Mouse (Mus musculus): ENCODE data around the gene Slc22a7. TPM values are rescaled to one million over a fixed set of nuclear protein-coding genes. Genes with fewer than 3 reads are reported as not detected.

The Slc22a7 gene
- polyA plus RNA-seq, 1 experiment from 2014 or later: not detected

DNA sequence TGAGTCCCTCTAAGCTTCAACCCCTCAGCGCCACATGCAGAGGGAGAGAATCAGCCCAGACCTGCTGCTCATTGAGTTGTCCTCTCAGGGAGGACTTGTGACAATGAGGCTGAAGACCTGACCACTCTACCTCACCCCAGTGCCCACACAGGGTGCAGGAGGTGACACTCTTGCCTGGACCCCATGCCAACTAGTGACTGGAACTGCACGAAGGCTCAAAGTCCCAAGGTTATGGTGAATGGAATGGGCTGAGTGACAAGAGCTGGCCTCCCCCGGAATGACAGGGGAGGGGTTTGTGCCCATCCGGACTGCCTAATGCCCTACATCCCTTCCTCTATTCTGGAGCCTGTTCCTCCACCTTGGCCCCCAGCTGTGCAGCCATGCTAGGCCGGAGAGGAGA, 14.4 kb upstream of the Slc22a7 start:
- WGBS: 32% methylated on average over 5 of the region's 5 CpGs
- H3K9me3 ChIP-seq (ENCODE audit: control insufficient read depth, low read length): no peaks in the 10 kb centered on the region
- H3K27me3 ChIP-seq (ENCODE audit: control insufficient read depth, insufficient read depth, low read length): no peaks in the 10 kb centered on the region
- H3K4me3 ChIP-seq (ENCODE audit: low read depth, low read length): no peak overlapping the region
- no peaks in the 10 kb centered on the region for H3K36me3 ChIP-seq (ENCODE audit: control insufficient read depth, insufficient read depth, low read length)
- no peak overlapping the region for H3K27ac ChIP-seq (ENCODE audit: low read depth, low read length)
- no peak overlapping the region for H3K4me2 ChIP-seq (ENCODE audit: low read depth, low read length)
- H3K9ac ChIP-seq (replicated peaks; ENCODE audit: low read depth, low read length): no peak overlapping the region
- no peak for ATAC-seq (ENCODE audit: low read depth)
- peaks cover 31% of the 10 kb centered on the region for H3K4me1 ChIP-seq (ENCODE audit: control insufficient read depth, insufficient read depth, low read length)

GRCm38 (mm10) chr17:46446264-46446663, 8.0 kb upstream of the Slc22a7 start:
- Histone ChIP-seq H3K36me3 (ENCODE audit: control insufficient read depth, insufficient read depth, low read length) (peaks cover 5% of the 10 kb centered on the region; the same call in 1 of the 2 replicates), H3K9ac (replicated peaks; ENCODE audit: low read depth, low read length) (no peak overlapping the region), H3K27me3 (ENCODE audit: control insufficient read depth, insufficient read depth, low read length) (peaks cover 13% of the 10 kb centered on the region), H3K27ac (ENCODE audit: low read depth, low read length) (no peak overlapping the region), H3K4me1 (ENCODE audit: control insufficient read depth, insufficient read depth, low read length) (no peaks in the 10 kb centered on the region), H3K4me3 (ENCODE audit: low read depth, low read length) (no peak overlapping the region), H3K9me3 (ENCODE audit: control insufficient read depth, low read length) (no peaks in the 10 kb centered on the region), H3K4me2 (ENCODE audit: low read depth, low read length) (no peak overlapping the region)
- no peak for ATAC-seq (ENCODE audit: low read depth)
- 93% methylated on average over 16 of the region's 16 CpGs for WGBS

- no peak overlapping the region for H3K27ac ChIP-seq (ENCODE audit: low read depth, low read length)
- 5% methylated on average over 49 of the region's 50 CpGs for WGBS
- peaks cover 13% of the 10 kb centered on the region for H3K27me3 ChIP-seq (ENCODE audit: control insufficient read depth, insufficient read depth, low read length)
- no peak for ATAC-seq (ENCODE audit: low read depth)
- peaks cover 5% of the 10 kb centered on the region; the same call in 1 of the 2 replicates for H3K36me3 ChIP-seq (ENCODE audit: control insufficient read depth, insufficient read depth, low read length)
- no peak overlapping the region for H3K9ac ChIP-seq (replicated peaks; ENCODE audit: low read depth, low read length)
- H3K4me3 ChIP-seq (ENCODE audit: low read depth, low read length): no peak overlapping the region
- H3K4me1 ChIP-seq (ENCODE audit: control insufficient read depth, insufficient read depth, low read length): no peaks in the 10 kb centered on the region
- H3K9me3 ChIP-seq (ENCODE audit: control insufficient read depth, low read length): no peaks in the 10 kb centered on the region
- H3K4me2 ChIP-seq (ENCODE audit: low read depth, low read length): 0 out of 2 replicates have a peak overlapping the region, but pooled peaks have one; percentile 11
Observed at GRCm38 (mm10) chr17:46444839-46445579, 6.8 kb upstream of the Slc22a7 start.

- Histone ChIP-seq H3K4me2 (ENCODE audit: low read depth, low read length) (no peak overlapping the region), H3K36me3 (ENCODE audit: control insufficient read depth, insufficient read depth, low read length) (no peaks in the 10 kb centered on the region), H3K4me3 (ENCODE audit: low read depth, low read length) (no peak overlapping the region), H3K9me3 (ENCODE audit: control insufficient read depth, low read length) (no peaks in the 10 kb centered on the region), H3K27ac (ENCODE audit: low read depth, low read length) (no peak overlapping the region), H3K4me1 (ENCODE audit: control insufficient read depth, insufficient read depth, low read length) (no peaks in the 10 kb centered on the region), H3K27me3 (ENCODE audit: control insufficient read depth, insufficient read depth, low read length) (0 out of 2 replicates have a peak, but pooled peaks cover 4% of the 10 kb centered on the region), H3K9ac (replicated peaks; ENCODE audit: low read depth, low read length) (no peak overlapping the region)
- no peak for ATAC-seq (ENCODE audit: low read depth)
- 92% methylated on average over 10 of the region's 10 CpGs for WGBS
Observed at GRCm38 (mm10) chr17:46439176-46439575, 919 bp upstream of the Slc22a7 start.

DNA sequence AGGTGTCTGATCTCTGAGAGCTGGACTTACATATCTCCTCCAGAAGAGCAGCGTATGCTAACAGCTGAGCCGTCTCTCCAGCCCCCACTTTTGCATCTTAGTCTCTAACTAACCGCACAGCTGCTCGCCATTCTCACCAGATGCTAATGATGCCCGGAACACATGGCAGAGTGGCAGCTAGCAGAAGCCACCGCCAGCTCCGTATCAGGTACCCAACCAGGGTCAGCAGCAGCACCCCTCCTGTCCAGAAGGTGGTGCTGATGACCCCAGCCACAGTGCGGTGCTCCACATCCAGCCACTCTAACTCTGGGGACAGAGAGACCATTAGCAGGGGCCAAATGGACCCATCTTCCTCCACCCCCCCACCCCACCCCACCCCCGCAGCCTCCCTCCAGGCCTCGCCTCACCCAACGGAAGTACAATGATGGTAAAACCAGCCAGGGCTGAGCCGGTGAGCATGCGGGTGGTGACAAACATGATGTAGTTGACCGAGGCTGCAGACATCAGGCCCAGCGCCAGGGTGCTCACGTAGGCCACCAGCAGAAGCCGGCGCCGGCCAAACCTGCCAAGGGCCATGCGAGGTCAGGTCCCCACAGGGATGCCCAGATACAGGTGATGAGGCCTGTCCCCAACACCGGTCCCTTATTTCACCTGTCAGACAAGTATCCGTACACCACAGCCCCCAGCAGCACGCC, 1.4 kb downstream of the Slc22a7 start:
- no peak overlapping the region for H3K4me2 ChIP-seq (ENCODE audit: low read depth, low read length)
- 26% methylated on average over 23 of the region's 23 CpGs for WGBS
- no peak overlapping the region for H3K9ac ChIP-seq (replicated peaks; ENCODE audit: low read depth, low read length)
- H3K4me1 ChIP-seq (ENCODE audit: control insufficient read depth, insufficient read depth, low read length): no peaks in the 10 kb centered on the region
- ATAC-seq (ENCODE audit: low read depth): peak; percentile 69
- H3K4me3 ChIP-seq (ENCODE audit: low read depth, low read length): no peak overlapping the region
- no peaks in the 10 kb centered on the region for H3K27me3 ChIP-seq (ENCODE audit: control insufficient read depth, insufficient read depth, low read length)
- H3K27ac ChIP-seq (ENCODE audit: low read depth, low read length): no peak overlapping the region
- no peaks in the 10 kb centered on the region for H3K9me3 ChIP-seq (ENCODE audit: control insufficient read depth, low read length)
- H3K36me3 ChIP-seq (ENCODE audit: control insufficient read depth, insufficient read depth, low read length): no peaks in the 10 kb centered on the region

DNA sequence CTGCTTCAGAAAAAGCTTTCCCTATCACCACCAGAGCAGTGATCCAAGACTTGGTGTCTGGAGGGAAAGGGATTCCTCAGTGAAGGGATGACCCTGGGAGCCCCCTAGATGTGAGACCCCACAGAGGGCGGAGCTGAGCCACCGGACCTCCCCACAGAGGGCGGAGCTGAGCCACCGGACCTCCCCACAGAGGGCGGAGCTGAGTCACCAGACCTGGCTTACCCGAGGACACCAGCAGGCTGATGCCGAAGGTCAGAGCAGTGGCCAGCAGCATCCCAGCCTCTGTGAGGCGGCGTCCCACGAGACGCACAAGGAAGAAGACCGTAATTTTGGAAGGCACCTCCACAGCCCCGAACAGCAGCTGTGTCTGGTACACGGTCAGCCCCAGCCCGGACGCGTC, 4.6 kb downstream of the Slc22a7 start:
- Histone ChIP-seq H3K27ac (ENCODE audit: low read depth, low read length) (no peak overlapping the region), H3K9ac (replicated peaks; ENCODE audit: low read depth, low read length) (no peak overlapping the region), H3K4me3 (ENCODE audit: low read depth, low read length) (no peak overlapping the region), H3K4me1 (ENCODE audit: control insufficient read depth, insufficient read depth, low read length) (no peaks in the 10 kb centered on the region), H3K4me2 (ENCODE audit: low read depth, low read length) (0 out of 2 replicates have a peak overlapping the region, but pooled peaks have one; percentile 18), H3K27me3 (ENCODE audit: control insufficient read depth, insufficient read depth, low read length) (no peaks in the 10 kb centered on the region), H3K9me3 (ENCODE audit: control insufficient read depth, low read length) (no peaks in the 10 kb centered on the region), H3K36me3 (ENCODE audit: control insufficient read depth, insufficient read depth, low read length) (no peaks in the 10 kb centered on the region)
- WGBS: 2% methylated on average over 17 of the region's 17 CpGs
- peak; percentile 36; the same call in 1 of the 2 replicates for ATAC-seq (ENCODE audit: low read depth)

DNA sequence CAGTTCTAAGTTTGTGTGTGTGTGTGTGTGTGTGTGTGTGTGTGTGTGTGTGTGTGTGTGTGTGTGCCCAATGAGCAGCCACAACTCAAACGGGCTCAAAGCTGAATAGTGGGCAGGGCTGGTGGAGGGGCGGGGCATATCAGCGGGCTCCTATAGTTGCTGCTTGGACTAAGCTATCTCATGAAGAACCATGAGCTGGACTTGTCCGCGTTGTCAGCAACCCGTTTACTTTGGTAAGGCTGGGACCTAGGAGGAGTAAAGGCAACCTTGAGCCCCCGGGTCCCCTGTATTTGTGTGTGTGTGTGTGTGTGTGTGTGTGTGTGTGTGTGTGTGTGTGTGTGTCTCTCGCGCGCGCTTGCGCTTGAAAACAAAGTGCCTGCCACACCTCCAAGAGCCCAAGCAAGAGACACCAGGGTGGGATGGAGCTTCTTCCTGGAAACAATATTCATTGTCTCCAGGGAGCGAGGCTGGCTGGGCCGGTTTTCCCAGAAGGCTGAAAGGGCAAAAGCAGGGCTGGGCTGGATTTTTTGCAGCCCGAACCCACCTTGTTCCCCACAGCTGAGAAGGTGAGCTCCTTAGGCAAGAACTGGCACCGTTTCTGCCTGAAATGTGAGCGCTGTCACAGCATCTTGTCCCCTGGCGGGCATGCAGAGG, 9.4 kb downstream of the Slc22a7 start, which contains the start of gene Crip3:
TSS of gene Crip3 (plus strand) at position 166 of the 654 bp plus-strand sequence.
- Histone ChIP-seq H3K4me1 (ENCODE audit: control insufficient read depth, insufficient read depth, low read length) (no peaks in the 10 kb centered on the region), H3K36me3 (ENCODE audit: control insufficient read depth, insufficient read depth, low read length) (no peaks in the 10 kb centered on the region), H3K27ac (ENCODE audit: low read depth, low read length) (no peak within 1 kb of the TSS), H3K4me2 (ENCODE audit: low read depth, low read length) (peak within 1 kb of the TSS; percentile 18; the same call in 1 of the 2 replicates), H3K4me3 (ENCODE audit: low read depth, low read length) (no peak within 1 kb of the TSS), H3K9me3 (ENCODE audit: control insufficient read depth, low read length) (no peaks in the 10 kb centered on the region), H3K27me3 (ENCODE audit: control insufficient read depth, insufficient read depth, low read length) (no peaks in the 10 kb centered on the region), H3K9ac (replicated peaks; ENCODE audit: low read depth, low read length) (no peak within 1 kb of the TSS)
- ATAC-seq (ENCODE audit: low read depth): no peak
- WGBS: 13% methylated on average over 17 of the region's 18 CpGs

DNA sequence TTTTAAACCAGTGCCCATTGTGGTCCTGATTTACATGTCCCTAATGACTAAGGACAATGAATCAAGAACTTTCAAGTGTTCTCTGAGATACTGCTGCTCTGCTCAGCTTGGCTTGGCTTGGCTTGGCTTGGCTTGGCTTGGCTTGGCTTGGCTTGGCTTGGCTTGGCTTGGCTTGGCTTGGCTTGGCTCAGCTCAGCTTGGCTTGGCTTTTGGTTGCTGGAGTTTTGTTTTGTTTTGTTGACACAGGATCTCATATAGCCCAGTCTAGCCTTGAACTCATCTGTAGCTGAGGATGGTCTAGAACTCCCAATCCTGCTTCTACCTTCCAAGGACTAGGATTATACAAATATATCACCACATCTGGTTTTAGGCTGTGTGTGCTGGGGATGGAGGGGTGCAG, 11.8 kb downstream of the Slc22a7 start:
- H3K9ac ChIP-seq (replicated peaks; ENCODE audit: low read depth, low read length): no peak overlapping the region
- H3K4me1 ChIP-seq (ENCODE audit: control insufficient read depth, insufficient read depth, low read length): no peaks in the 10 kb centered on the region
- H3K4me2 ChIP-seq (ENCODE audit: low read depth, low read length): no peak overlapping the region
- no peaks in the 10 kb centered on the region; the same call in 1 of the 2 replicates for H3K36me3 ChIP-seq (ENCODE audit: control insufficient read depth, insufficient read depth, low read length)
- H3K27me3 ChIP-seq (ENCODE audit: control insufficient read depth, insufficient read depth, low read length): no peaks in the 10 kb centered on the region
- no peak for ATAC-seq (ENCODE audit: low read depth)
- H3K9me3 ChIP-seq (ENCODE audit: control insufficient read depth, low read length): no peaks in the 10 kb centered on the region
- H3K27ac ChIP-seq (ENCODE audit: low read depth, low read length): no peak overlapping the region
- no peak overlapping the region for H3K4me3 ChIP-seq (ENCODE audit: low read depth, low read length)

GRCm38 (mm10) chr17:46419717-46420116, 18.5 kb downstream of the Slc22a7 start:
- Histone ChIP-seq H3K4me1 (ENCODE audit: control insufficient read depth, insufficient read depth, low read length) (no peaks in the 10 kb centered on the region), H3K9ac (replicated peaks; ENCODE audit: low read depth, low read length) (no peak overlapping the region), H3K9me3 (ENCODE audit: control insufficient read depth, low read length) (no peaks in the 10 kb centered on the region), H3K27ac (ENCODE audit: low read depth, low read length) (no peak overlapping the region), H3K27me3 (ENCODE audit: control insufficient read depth, insufficient read depth, low read length) (no peaks in the 10 kb centered on the region), H3K36me3 (ENCODE audit: control insufficient read depth, insufficient read depth, low read length) (peaks cover 4% of the 10 kb centered on the region; the same call in 1 of the 2 replicates), H3K4me2 (ENCODE audit: low read depth, low read length) (no peak overlapping the region), H3K4me3 (ENCODE audit: low read depth, low read length) (no peak overlapping the region)
- no peak for ATAC-seq (ENCODE audit: low read depth)
